Mouse (Mus musculus) lung, embryonic 15.5 days (tissue): ENCODE data around the gene Fetub. TPM values are rescaled to one million over a fixed set of nuclear protein-coding genes. Genes with fewer than 3 reads are reported as not detected.
"Not testable (repeated sequence)": the region's sequence is repeated elsewhere in the genome, so short reads cannot be mapped to it uniquely, and the experiment has no call there.

Source experiments
- ATAC-seq: fragments of 200-750 bp; cut with Nextera tagmentation; 2 replicates; pipeline ENCODE4 v1.8.0; 2017; ENCODE audit warnings: moderate number of reproducible peaks, borderline replicate concordance; ENCODE audit not compliant: low FRiP score, low TSS enrichment; ENCODE audit errors: extremely low read depth
- H3K27ac ChIP-seq: fragments of 300-500 bp; sonication (generic); 2 replicates; pipeline ENCODE4 v1.5.1; 2015; ENCODE audit warnings: moderate library complexity, mild to moderate bottlenecking, inconsistent platforms
- H3K27me3 ChIP-seq: fragments of 300-500 bp; sonication (generic); 2 replicates; pipeline ENCODE4 v1.6.1; 2015; ENCODE audit warnings: inconsistent platforms
- H3K36me3 ChIP-seq: fragments of 300-500 bp; sonication (generic); 2 replicates; pipeline ENCODE4 v1.6.1; 2015; ENCODE audit warnings: inconsistent platforms
- H3K4me1 ChIP-seq: fragments of 300-500 bp; sonication (generic); 2 replicates; pipeline ENCODE4 v1.6.1; 2015; ENCODE audit warnings: inconsistent platforms
- H3K4me2 ChIP-seq: fragments of 300-500 bp; sonication (generic); 2 replicates; pipeline ENCODE4 v1.6.1; 2015; ENCODE audit warnings: inconsistent platforms, mild to moderate bottlenecking, moderate library complexity
- H3K4me3 ChIP-seq: fragments of 300-500 bp; sonication (generic); 2 replicates; pipeline ENCODE4 v1.5.1; 2015; ENCODE audit warnings: mild to moderate bottlenecking, inconsistent platforms
- H3K9ac ChIP-seq: fragments of 300-500 bp; sonication (generic); 2 replicates; pipeline ENCODE4 v1.6.1; 2015; ENCODE audit warnings: inconsistent platforms
- H3K9me3 ChIP-seq: fragments of 300-500 bp; sonication (generic); 2 replicates; pipeline ENCODE4 v1.6.1; 2016; ENCODE audit warnings: inconsistent platforms
- WGBS: fragments of 180-500 bp; shearing (Covaris S2); methylation state at CpG from one replicate; pipeline ENCODE4 v1.1.7; 2015; 5-methylcytosine and 5-hydroxymethylcytosine counted together
- polyA plus RNA-seq: library from polyadenylated mRNA; unstranded; fragments of >200 nt; fragmentation: Nextera tagmentation; extraction: Ambion mirVana; gene quantifications from 2 replicates; pipeline ENCODE4 v1.2.1, GENCODE M21; 2015

The Fetub gene
- polyA plus RNA-seq, 1 experiment from 2014 or later: not detected

DNA sequence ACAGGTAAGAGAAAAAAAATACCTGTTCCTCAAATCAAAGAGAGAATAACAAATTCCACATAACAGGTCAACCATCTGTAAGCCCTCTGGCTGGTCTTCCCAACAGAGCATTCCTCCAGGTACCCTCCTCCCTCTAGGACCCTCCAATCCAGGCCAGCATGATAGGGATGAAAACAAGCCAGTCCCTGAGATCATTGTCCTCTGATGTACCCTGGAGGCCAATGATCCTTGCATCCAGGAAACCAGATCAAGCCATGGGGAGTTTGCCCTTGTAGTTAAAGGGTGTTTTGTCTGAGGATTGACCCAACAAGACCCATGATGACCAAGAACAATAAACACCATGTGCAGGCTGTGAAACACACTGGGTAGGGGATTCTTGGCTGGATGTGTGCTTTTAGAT, 3.9 kb upstream of the Fetub start:
- no peaks in the 10 kb centered on the region for H3K9me3 ChIP-seq
- H3K9ac ChIP-seq: no peak overlapping the region
- H3K4me1 ChIP-seq: no peaks in the 10 kb centered on the region
- H3K36me3 ChIP-seq: no peaks in the 10 kb centered on the region
- H3K4me3 ChIP-seq: no peak overlapping the region
- H3K27ac ChIP-seq: no peak overlapping the region
- no peak overlapping the region for H3K4me2 ChIP-seq
- no peak for ATAC-seq
- H3K27me3 ChIP-seq: no peaks in the 10 kb centered on the region

DNA sequence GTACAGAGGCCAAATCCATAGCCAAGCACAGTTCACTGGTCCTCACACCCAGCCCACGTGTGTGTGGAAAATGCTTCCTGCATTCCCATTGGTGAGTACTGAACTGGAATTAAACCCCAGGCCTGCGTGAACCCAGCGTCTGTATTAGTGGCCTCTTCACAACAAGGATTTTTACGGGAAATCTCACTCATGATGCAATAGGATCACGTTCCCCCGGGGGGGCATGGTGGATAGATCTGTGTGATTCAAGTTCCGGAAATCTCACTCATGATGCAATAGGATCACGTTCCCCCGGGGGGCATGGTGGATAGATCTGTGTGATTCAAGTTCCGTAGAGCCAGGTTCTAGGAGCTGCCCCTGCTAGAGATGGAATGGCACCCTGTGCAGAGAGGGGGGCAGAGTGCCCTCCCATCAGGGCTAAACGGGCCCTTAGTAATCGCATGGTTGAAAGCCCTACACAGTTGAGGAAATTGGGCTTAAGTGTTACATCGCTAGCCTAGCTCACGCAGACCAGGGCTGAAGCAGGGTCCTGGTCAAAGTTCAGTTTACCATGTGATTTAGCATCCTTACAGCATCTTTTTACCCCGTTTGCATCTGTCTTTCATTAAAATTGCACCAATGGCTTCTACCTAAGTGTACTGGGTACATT, 654 bp downstream of the Fetub start:
- H3K27me3 ChIP-seq: no peaks in the 10 kb centered on the region
- ATAC-seq: no peak
- no peak overlapping the region for H3K9ac ChIP-seq
- WGBS: 73% methylated on average over 15 of the region's 15 CpGs
- no peaks in the 10 kb centered on the region for H3K36me3 ChIP-seq
- H3K27ac ChIP-seq: no peak overlapping the region
- no peak overlapping the region for H3K4me2 ChIP-seq
- H3K9me3 ChIP-seq: no peaks in the 10 kb centered on the region
- H3K4me1 ChIP-seq: no peaks in the 10 kb centered on the region
- no peak overlapping the region for H3K4me3 ChIP-seq

DNA sequence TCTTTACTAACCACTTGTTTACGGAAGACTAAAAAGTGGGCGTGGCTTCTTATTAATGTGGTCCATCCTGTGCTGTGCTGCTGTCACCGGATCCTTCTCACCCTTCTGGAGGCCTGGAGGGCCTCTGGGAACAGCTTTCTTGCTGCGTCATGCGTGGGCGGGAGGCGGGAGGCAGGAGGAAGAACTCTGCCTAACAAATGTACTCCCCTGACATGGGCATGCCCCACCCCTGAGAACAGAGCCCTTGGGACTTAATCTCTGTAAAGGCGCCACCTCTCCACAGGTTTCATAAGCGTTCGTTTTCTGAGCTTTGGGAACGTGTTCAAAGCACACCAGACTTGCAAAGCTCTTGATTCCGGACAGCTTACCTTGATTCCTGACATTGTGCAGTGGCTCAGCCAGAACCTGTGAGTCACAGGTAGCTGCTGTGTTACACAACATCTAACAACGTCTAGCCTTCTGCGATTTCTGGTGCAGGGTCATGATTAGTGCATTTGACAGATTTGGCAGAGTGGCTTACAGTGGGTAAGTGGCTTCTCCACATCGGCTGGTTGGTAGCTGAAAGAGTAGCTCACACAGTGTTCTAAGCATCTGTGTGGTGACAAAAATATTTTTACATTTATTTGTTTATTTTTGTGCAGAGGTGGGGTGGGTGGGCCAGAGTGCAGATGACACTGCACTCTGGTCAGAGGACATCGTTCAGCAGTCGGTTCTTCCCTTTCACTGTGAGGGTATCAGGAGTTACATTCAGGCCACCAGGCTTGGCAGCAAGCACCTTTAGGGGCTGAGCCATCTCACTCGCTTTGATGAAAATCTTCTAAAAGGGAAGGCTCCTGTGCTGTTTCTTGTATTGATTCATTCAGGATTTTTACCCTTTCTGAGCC, 2.1 kb downstream of the Fetub start:
- no peaks in the 10 kb centered on the region for H3K4me1 ChIP-seq
- H3K4me3 ChIP-seq: no peak overlapping the region
- no peaks in the 10 kb centered on the region for H3K27me3 ChIP-seq
- H3K27ac ChIP-seq: no peak overlapping the region
- no peaks in the 10 kb centered on the region for H3K9me3 ChIP-seq
- peak overlapping the region; percentile 7; the same call in 1 of the 2 replicates for H3K4me2 ChIP-seq
- no peak for ATAC-seq
- H3K36me3 ChIP-seq: no peaks in the 10 kb centered on the region
- 41% methylated on average over 18 of the region's 18 CpGs for WGBS
- no peak overlapping the region for H3K9ac ChIP-seq

DNA sequence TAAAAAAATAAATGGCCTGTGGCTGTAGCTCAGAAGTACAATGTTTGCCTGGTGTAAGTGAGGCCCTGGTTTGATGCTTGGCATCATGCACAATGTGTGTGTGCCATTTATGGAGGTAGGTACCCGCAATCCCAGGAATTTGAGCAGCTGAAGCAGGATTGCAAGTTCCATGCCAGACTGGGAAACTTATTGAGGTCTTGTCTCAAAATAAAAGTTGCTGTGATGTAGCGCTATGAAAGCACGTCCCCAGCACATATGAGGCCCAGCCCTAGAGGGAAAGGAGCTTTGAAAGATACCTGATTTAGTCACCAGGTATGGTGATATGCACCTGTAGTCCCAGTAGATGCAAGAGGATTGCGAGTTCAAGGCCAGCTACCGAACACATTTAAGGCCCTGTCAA, 3.6 kb downstream of the Fetub start:
- H3K4me3 ChIP-seq: no peak overlapping the region
- H3K4me1 ChIP-seq: no peaks in the 10 kb centered on the region
- ATAC-seq: no peak
- H3K27me3 ChIP-seq: no peaks in the 10 kb centered on the region
- no peaks in the 10 kb centered on the region for H3K9me3 ChIP-seq
- H3K4me2 ChIP-seq: no peak overlapping the region
- H3K9ac ChIP-seq: no peak overlapping the region
- no peaks in the 10 kb centered on the region for H3K36me3 ChIP-seq
- no peak overlapping the region for H3K27ac ChIP-seq
- 91% methylated on average over 5 of the region's 5 CpGs for WGBS

DNA sequence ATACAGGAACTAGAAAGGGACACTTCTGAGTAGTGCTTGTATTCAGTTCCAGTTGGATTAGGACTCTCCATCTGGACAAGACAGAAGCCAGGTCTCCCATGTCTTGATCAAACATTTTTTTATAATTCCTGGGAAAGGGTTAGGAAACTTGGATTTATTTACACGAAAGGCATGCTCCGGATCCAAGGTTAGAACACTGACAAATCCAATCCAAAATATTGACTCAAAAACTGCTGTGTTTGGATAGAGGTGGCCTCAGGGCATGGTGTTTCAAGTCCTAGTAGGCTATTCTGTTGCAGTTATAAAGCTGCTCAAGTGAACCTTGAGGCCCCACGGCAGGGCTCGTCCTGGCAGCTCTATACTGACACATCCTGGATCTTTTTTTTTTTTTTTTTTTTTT, 4.3 kb downstream of the Fetub start:
- no peaks in the 10 kb centered on the region for H3K4me1 ChIP-seq
- 67% methylated on average over 4 of the region's 4 CpGs for WGBS

DNA sequence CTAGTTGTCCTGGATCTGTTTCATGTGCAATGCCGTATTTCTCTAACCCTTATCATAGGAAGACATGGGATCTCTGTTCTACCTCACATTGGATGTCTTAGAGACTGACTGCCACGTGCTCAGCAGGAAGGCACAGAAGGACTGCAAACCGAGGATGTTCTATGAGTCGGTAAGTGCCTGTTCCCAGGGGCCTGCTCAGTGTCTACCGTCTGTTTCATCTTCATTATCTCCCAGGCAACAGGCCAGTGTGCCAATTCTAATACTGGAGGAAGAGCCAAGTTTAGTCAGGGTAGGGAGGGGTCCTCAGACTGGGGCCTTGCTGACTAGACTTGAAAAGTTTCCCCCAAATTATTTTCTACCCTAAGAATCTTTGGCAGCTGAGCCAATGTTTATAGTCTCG, 11.4 kb downstream of the Fetub start:
- no peak overlapping the region for H3K9ac ChIP-seq
- no peaks in the 10 kb centered on the region for H3K36me3 ChIP-seq
- no peak overlapping the region for H3K27ac ChIP-seq
- no peak for ATAC-seq
- H3K9me3 ChIP-seq: no peaks in the 10 kb centered on the region
- no peaks in the 10 kb centered on the region for H3K27me3 ChIP-seq
- no peak overlapping the region for H3K4me3 ChIP-seq
- 63% methylated on average over 6 of the region's 6 CpGs for WGBS
- no peaks in the 10 kb centered on the region for H3K4me1 ChIP-seq
- H3K4me2 ChIP-seq: no peak overlapping the region

More for the DNA sequence above, 4.3 kb downstream of the Fetub start:
- no peak for ATAC-seq
- no peaks in the 10 kb centered on the region for H3K27me3 ChIP-seq
- no peaks in the 10 kb centered on the region for H3K9me3 ChIP-seq
- H3K27ac ChIP-seq: no peak overlapping the region
- H3K36me3 ChIP-seq: no peaks in the 10 kb centered on the region
- no peak overlapping the region for H3K9ac ChIP-seq
- H3K4me2 ChIP-seq: no peak overlapping the region
- H3K4me3 ChIP-seq: no peak overlapping the region

DNA sequence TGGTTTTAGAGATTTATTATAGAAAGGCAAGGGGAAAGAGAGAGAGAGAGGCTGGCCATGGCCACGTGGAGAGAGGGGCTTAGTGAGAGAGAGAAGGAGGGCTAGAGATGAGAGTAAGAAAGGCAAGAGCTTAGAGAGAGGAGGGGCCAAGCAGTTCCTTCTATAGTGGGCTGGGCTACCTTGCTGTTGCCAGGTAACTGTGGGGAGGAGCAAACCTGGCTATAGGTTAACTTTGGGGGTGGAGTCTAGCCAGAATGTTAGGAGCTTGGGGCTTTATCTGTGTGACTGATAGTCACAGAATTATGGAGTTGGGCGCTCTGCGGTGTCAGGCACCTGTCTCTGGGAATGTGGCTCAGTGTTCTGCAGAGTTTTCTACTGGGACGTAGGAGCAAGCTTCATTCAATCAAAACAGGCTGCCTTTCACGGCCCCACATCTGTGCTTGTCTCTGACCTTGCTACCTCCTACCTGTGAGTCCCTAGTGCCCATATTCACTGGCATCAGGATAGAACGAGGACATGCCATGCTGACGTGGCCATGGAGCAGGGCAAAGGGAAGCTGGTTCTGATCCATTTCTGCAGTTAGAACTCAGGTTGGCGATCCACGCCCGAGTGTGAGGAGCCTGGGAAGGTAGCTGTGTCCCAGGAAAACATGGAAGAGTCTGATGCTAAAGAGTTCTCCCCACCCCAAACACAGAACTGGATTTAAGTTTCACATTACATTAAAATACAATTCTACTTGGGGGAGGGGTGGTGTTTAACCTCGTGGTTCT, 13.5 kb downstream of the Fetub start:
- no peak overlapping the region for H3K27ac ChIP-seq
- no peaks in the 10 kb centered on the region for H3K36me3 ChIP-seq
- H3K4me3 ChIP-seq: no peak overlapping the region
- 79% methylated on average over 11 of the region's 11 CpGs for WGBS
- no peaks in the 10 kb centered on the region for H3K9me3 ChIP-seq
- no peaks in the 10 kb centered on the region for H3K27me3 ChIP-seq
- no peaks in the 10 kb centered on the region for H3K4me1 ChIP-seq
- H3K9ac ChIP-seq: no peak overlapping the region
- no peak for ATAC-seq
- no peak overlapping the region for H3K4me2 ChIP-seq

DNA sequence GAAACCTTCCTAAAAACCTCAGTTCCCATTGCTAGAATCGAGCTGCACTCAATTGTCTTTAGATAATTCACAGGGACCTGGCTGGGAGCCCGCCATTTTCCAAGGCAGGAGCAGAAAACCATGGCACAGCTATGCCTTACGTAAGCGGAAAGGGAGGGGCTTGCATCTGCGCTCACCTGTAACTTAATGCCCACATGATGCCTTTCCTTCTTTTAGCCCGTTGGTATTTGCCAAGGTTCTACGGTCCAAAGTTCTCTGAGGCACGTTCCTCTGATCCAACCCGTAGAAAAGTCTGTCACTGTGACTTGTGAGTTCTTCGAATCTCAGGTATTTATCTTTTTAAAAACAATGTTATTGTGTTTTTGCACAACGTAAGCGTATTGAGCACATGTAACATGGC, 19.5 kb downstream of the Fetub start:
- Histone ChIP-seq H3K4me2 (no peak overlapping the region), H3K4me1 (no peaks in the 10 kb centered on the region), H3K36me3 (no peaks in the 10 kb centered on the region), H3K9me3 (no peaks in the 10 kb centered on the region), H3K27ac (no peak overlapping the region), H3K4me3 (no peak overlapping the region), H3K27me3 (no peaks in the 10 kb centered on the region), H3K9ac (no peak overlapping the region)
- 86% methylated on average over 12 of the region's 12 CpGs for WGBS
- ATAC-seq: no peak

DNA sequence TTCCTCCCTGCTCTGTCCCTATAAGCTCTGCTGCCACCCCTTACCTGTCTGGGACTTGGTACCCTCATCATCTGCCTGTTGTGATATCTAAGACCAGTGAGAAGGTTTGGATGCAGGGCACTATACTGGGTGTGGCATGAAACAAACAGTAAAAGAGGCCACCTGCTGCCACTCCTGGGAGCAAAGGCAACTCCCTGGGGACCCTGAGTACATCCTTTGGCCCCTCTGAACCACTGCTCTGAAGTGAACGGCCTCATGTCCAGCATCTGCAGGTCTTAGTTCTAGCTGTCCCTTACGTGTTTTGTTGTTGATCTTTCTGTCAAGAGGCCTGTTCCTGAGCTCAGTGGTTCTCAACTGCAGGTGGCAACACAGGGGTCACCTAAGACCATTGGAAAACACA, 20.4 kb downstream of the Fetub start:
- 65% methylated on average over 2 of the region's 2 CpGs for WGBS
- ATAC-seq: no peak
- Histone ChIP-seq H3K9ac (no peak overlapping the region), H3K27ac (no peak overlapping the region), H3K9me3 (no peaks in the 10 kb centered on the region), H3K36me3 (no peaks in the 10 kb centered on the region), H3K4me1 (no peaks in the 10 kb centered on the region), H3K4me2 (no peak overlapping the region), H3K4me3 (no peak overlapping the region), H3K27me3 (no peaks in the 10 kb centered on the region)

DNA sequence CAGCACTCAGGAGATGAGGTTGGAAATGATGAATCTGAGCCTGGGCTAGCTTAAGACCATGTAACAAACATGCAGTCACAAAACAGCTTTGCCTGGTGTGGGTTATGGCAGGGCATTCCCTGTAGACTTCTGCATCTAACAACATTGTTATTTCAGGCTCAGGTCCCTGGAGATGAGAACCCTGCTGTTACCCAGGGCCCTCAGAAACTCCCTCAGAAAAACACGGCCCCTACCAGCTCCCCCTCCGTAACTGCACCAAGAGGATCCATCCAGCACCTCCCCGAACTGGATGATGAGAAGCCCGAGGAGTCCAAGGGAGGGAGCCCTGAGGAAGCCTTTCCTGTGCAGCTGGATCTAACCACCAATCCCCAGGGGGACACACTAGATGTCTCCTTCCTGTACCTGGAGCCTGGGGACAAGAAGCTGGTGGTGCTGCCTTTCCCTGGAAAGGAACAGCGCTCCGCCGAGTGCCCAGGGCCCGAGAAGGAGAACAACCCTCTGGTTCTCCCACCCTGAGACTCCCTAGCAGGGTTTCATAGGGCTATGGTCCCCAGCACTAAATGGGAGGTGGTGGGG, 21.1 kb downstream of the Fetub start:
- ATAC-seq: no peak
- Histone ChIP-seq H3K4me2 (no peak overlapping the region), H3K4me3 (no peak overlapping the region), H3K36me3 (no peaks in the 10 kb centered on the region), H3K9ac (no peak overlapping the region), H3K9me3 (no peaks in the 10 kb centered on the region), H3K4me1 (no peaks in the 10 kb centered on the region), H3K27me3 (no peaks in the 10 kb centered on the region), H3K27ac (no peak overlapping the region)
- WGBS: 73% methylated on average over 8 of the region's 8 CpGs

DNA sequence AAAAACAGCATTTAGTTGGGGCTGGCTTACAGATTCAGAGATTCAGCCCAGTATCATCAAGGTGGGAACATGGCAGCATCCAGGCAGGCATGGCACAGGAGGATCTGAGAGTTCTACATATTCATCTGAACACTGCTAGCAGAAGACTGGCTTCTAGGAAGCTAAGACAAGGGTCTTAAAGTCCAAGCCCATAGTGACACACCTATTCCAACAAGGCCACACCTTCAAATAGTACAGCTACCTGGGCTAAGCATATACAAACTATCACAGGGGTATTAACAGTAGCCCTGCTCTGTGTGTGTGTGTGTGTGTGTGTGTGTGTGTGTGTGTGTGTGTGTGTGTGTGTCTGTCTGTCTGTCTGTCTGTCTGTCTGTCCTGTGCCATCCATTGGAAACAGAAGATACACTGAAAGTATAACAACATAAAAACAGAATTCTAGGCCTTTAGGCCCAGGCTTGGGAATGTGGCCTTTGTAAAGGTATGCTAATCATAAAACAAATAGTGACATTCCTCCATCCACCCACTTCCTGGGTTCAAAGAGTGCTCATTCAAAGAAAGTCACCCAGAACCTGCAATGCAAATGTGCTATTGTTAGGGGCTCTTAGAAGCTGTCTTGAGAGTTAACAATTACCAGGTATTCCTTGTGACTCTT, 23.8 kb downstream of the Fetub start:
- not testable (repeated sequence) for H3K27me3 ChIP-seq, ATAC-seq, H3K9ac ChIP-seq, H3K9me3 ChIP-seq, H3K4me1 ChIP-seq, H3K4me2 ChIP-seq, H3K36me3 ChIP-seq, H3K4me3 ChIP-seq, H3K27ac ChIP-seq
